Mouse (Mus musculus) cortical plate, adult 2 months (tissue): Measurements from ENCODE around the gene Tubb5. TPM values are rescaled to one million over a fixed set of nuclear protein-coding genes. Genes with fewer than 3 reads are reported as not detected.

Experiments
- H3K27ac ChIP-seq: fragments of 200-500 bp; 2 replicates; pipeline ENCODE4 v1.5.1; 2012; ENCODE audit warnings: low read length, control low read depth, inconsistent platforms; ENCODE audit not compliant: insufficient read depth
- H3K4me1 ChIP-seq: fragments of 200-500 bp; 2 replicates; pipeline ENCODE4 v1.6.1; 2011; ENCODE audit warnings: low read length; ENCODE audit not compliant: control insufficient read depth, insufficient read depth
- H3K4me3 ChIP-seq: fragments of 200-500 bp; 2 replicates; pipeline ENCODE4 v1.5.1; 2011; ENCODE audit warnings: mild to moderate bottlenecking, low read length, control low read depth; ENCODE audit not compliant: insufficient read depth
- CTCF ChIP-seq: fragments of 200-500 bp; IDR thresholded peaks from 2 replicates; pipeline ENCODE4 v1.5.1; 2011; ENCODE audit warnings: mild to moderate bottlenecking, control low read depth, low read length; ENCODE audit not compliant: insufficient read depth; ENCODE audit errors: extremely low read depth
- POLR2A ChIP-seq: fragments of 200-500 bp; IDR thresholded peaks from 2 replicates; pipeline ENCODE4 v1.6.1; 2011; ENCODE audit warnings: mild to moderate bottlenecking, low read length, control low read depth; ENCODE audit not compliant: insufficient read depth; ENCODE audit errors: extremely low read depth
- polyA plus RNA-seq: library from polyadenylated mRNA; depleted of rRNA; stranded (reverse); fragments of >200 nt; gene quantifications from 2 replicates; pipeline ENCODE4 v1.2.3, GENCODE M21; 2012

Tubb5 gene
- polyA plus RNA-seq, 1 experiment = 474 TPM

GRCm38 (mm10) chr17:35832400-35833238, 5.5 kb downstream of the Tubb5 start:
- no peak overlapping the region for H3K4me3 ChIP-seq
- no peak for TF ChIP-seq CTCF
- no peak for TF ChIP-seq POLR2A
- H3K27ac ChIP-seq = no peak overlapping the region
- H3K4me1 ChIP-seq = peaks cover 3% of the 10 kb centered on the region; the same call in 1 of the 2 replicates

GRCm38 (mm10) chr17:35829737-35830136, 8.4 kb downstream of the Tubb5 start:
- no peak overlapping the region for H3K27ac ChIP-seq
- H3K4me1 ChIP-seq = peaks cover under 1% of the 10 kb centered on the region; the same call in 1 of the 2 replicates
- no peak overlapping the region for H3K4me3 ChIP-seq
- TF ChIP-seq CTCF (peak; percentile 64), POLR2A (no peak)

GRCm38 (mm10) chr17:35825109-35825850, 12.8 kb downstream of the Tubb5 start:
- Histone ChIP-seq H3K27ac (no peak overlapping the region), H3K4me3 (no peak overlapping the region), H3K4me1 (no peaks in the 10 kb centered on the region)
- TF ChIP-seq CTCF = no peak
- TF ChIP-seq POLR2A = no peak

GRCm38 (mm10) chr17:35824402-35824801, 13.7 kb downstream of the Tubb5 start:
- no peaks in the 10 kb centered on the region for H3K4me1 ChIP-seq
- TF ChIP-seq POLR2A (no peak), CTCF (no peak)
- peak overlapping the region; percentile 71; the same call in 1 of the 2 replicates for H3K4me3 ChIP-seq
- H3K27ac ChIP-seq = no peak overlapping the region

- peak within 1 kb of the TSS; percentile 71 for H3K4me3 ChIP-seq
- H3K4me1 ChIP-seq = no peaks in the 10 kb centered on the region
- TF ChIP-seq POLR2A (peak; percentile 64; the same call in 1 of the 2 replicates), CTCF (no peak)
- peak within 1 kb of the TSS; percentile 54 for H3K27ac ChIP-seq
These were observed 14.9 kb downstream of the Tubb5 start, which contains the start of gene Flot1 for GRCm38 (mm10) chr17:35822964-35823937. TSS of gene Flot1 (plus strand) at chr17:35823230.

- no peak for TF ChIP-seq CTCF
- TF ChIP-seq POLR2A = no peak
- no peaks in the 10 kb centered on the region for H3K4me1 ChIP-seq
- H3K27ac ChIP-seq = peak overlapping the region; percentile 7; the same call in 1 of the 2 replicates
- peak overlapping the region; percentile 71 for H3K4me3 ChIP-seq
These were observed 15.5 kb downstream of the Tubb5 start for GRCm38 (mm10) chr17:35822564-35822963.

GRCm38 (mm10) chr17:35821439-35822430, 16.4 kb downstream of the Tubb5 start, which contains the start of gene Ier3:
TSS of gene Ier3 (plus strand) at chr17:35821684.
- no peak for TF ChIP-seq CTCF
- TF ChIP-seq POLR2A = peak; percentile 89
- H3K4me1 ChIP-seq = no peaks in the 10 kb centered on the region
- peak within 1 kb of the TSS; percentile 7; the same call in 1 of the 2 replicates for H3K27ac ChIP-seq
- peak within 1 kb of the TSS; percentile 71 for H3K4me3 ChIP-seq

GRCm38 (mm10) chr17:35820111-35820510, 18.0 kb downstream of the Tubb5 start:
- Histone ChIP-seq H3K4me1 (no peaks in the 10 kb centered on the region), H3K4me3 (no peak overlapping the region), H3K27ac (no peak overlapping the region)
- TF ChIP-seq POLR2A (no peak), CTCF (no peak)
